Mouse (Mus musculus) naive thymus-derived CD4-positive, alpha-beta T cell, adult 2 months (primary cell): Measurements from ENCODE around the gene Strn4.

ENCODE experiments used
- DNase-seq: peaks from one replicate; pipeline ENCODE4 v3.0.0-alpha.2; 2011; ENCODE audit warnings: low read depth

Strn4 gene

DNA sequence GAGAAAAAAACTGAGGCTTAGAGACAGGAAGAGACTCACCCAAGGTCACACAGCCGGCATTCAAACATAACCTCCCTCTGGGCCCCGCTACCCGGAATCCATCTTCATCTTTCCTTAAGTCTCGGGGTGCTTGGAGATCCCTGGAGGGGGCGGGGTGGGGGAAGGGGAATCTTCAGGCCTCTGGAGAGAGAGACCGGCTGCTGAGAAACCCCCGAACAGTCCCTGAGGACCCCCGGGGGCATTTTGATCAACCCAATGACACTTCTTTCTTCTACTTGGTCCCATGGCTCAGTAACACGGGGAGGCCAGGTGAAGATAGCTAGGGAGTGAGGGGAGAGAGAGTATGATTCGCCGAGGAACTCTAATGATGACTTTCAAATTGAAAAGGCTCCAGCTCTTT lies 60.3 kb downstream of the Strn4 start:
- DNase-seq = no peak

- DNase-seq = no peak
Measured at GRCm38 (mm10) chr7:16876608-16877007, 60.9 kb downstream of the Strn4 start.

DNA sequence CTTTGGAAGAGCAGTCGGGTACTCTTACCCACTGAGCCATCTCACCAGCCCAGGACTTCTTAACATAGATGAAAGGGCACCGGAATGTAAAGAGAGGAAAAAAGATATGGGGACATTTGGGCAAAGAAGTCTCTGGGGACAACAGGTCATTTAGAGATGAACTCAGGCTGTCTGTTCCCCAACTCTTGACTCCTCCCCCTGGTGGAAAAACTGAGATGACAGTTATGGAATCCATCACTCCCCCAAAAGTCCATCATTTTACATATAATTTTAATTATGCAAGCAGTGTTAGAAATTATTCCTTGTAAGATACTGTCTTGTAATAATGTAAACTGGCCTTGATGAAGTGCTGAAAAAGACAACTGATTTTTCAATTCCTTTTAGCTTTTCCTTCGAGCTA lies 62.0 kb downstream of the Strn4 start:
- DNase-seq = no peak

DNA sequence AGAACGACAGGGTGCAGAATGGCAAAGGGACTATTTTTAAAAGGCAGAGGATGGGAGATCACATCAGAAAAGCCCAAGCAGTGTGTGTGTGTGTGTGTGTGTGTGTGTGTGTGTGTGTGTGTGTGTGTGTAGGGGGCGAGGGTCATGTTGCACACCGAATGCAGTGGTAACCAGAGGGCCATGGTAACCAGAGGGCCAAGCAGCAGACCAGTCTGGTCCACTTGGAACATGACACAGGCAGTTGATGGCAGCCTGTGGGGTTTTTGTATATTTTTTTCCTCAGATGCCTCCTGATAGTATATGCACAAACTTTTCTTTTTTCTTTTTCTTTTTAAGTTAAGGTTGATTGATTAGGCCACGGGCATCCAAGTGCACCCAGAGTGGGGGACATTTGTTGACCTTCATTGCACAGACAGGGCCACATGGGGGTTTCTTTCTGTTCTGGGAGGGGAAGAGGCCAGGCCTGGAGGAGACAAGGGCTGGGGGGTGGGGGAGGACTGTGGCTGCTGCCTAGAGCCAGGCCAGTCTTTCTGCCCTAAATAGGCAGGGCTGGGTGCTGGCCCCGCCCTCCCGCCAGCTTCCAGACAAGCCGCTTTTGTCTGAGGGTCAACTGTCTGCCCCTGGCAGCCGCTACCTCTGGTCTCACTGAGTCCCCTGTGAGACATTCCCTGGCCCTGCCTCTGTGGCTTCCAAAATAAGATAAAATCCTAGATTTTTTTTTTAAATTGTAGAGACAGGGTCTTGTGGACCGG lies 64.3 kb downstream of the Strn4 start:
- no peak for DNase-seq

- DNase-seq = no peak
Measured at GRCm38 (mm10) chr7:16880615-16881014, 64.9 kb downstream of the Strn4 start.

DNA sequence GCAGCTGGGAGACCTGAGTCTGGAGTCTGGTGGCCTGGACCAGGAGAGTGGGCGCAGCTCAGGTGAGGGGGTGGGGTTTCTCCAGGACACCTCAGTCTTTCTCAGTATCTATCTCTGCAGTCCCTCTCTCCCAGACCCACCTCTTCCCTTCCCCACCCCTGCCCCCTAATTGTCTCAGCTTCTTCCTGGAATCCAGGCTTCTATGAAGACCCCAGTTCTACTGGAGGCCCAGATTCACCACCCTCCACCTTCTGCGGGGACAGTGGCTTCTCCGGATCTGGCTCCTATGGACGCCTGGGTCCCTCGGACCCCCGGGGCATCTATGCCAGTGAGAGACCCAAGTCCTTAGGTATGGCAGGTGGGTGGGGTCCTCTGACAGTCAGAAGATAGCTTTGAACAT lies 67.5 kb downstream of the Strn4 start:
- DNase-seq = no peak

DNA sequence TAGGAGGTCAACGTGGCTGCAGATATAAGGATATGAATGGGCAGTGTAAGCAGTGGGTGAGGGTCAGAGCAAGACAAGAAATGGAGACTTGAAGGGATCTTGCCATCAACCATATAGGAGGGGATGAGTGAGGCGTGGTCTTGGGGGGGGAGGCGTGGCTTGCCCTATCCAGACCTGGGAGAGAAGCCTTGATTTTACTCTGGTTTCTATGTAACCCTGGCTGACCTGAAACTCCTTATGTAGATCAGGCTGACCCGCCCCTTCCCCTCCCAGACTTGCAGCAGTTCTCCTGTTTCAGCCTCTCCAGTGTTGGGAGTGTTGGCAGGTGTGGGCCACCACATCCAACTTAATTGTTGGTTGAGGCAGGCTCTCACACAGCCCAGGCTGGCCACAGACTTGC lies 68.6 kb downstream of the Strn4 start:
- DNase-seq = no peak

GRCm38 (mm10) chr7:16885271-16885776 lies 69.6 kb downstream of the Strn4 start:
- no peak for DNase-seq

DNA sequence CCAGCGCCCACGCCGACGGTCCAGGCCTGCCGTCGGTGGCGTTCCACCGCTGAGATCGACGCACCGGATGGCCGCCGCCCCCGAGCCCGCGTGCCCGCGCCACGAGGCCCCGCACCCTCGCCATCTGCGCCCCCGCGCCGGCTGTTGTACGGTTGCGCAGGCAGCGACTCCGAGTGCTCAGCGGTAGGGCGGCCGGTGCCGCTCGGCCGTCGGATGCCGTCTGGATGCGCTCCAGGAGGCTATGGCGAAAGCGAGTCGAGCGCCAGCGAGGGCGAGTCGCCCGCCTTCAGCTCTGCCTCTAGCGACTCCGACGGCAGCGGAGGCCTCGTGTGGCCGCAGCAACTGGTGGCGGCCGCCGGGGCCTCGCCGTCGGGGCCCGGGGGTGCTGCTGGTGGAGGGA lies 70.2 kb downstream of the Strn4 start:
- no peak for DNase-seq
